Mouse (Mus musculus): ENCODE measurements at regions not wholly inside any gene's neighbourhood (a gene's known extent, or its start where the extent isn't known, plus 50 kb on each side); places are given as distances from the start of the nearest gene placed in this dataset.
A peak's percentile ranks its signal among the peaks of the same experiment; 100 is the strongest.

GRCm38 (mm10) chr14:25202312-25202711 lies 256.7 kb upstream of the Zmiz1 start:
- Histone ChIP-seq H3K36me3 (replicated peaks; ENCODE audit: control insufficient read depth, insufficient read depth, low read length) (no peaks in the 10 kb centered on the region), H3K4me2 (ENCODE audit: low read depth, low read length) (no peak overlapping the region), H3K9ac (replicated peaks; ENCODE audit: low read depth, low read length) (no peak overlapping the region), H3K27me3 (ENCODE audit: control insufficient read depth, insufficient read depth, low read length) (no peaks in the 10 kb centered on the region), H3K4me3 (ENCODE audit: low read depth, low read length) (no peak overlapping the region), H3K4me1 (ENCODE audit: control insufficient read depth, insufficient read depth) (peaks cover 3% of the 10 kb centered on the region; the same call in 1 of the 2 replicates), H3K9me3 (replicated peaks; ENCODE audit: control insufficient read depth, low read length) (no peaks in the 10 kb centered on the region), H3K27ac (ENCODE audit: low read depth) (no peak overlapping the region)
- TF ChIP-seq CTCF (IDR thresholded peaks at IDR 0.05; ENCODE audit: low read depth) (peak; percentile 18; the same call in 1 of the 2 replicates), EP300 (IDR thresholded peaks at IDR 0.05; ENCODE audit: low read depth) (no peak)
- no peak for DNase-seq (ENCODE audit: low spot score)
- no peak for ATAC-seq (ENCODE audit: insufficient read depth, low read depth)
- 49% methylated on average over 2 of the region's 2 CpGs for WGBS

GRCm38 (mm10) chr14:25204091-25204490 lies 254.9 kb upstream of the Zmiz1 start:
- ATAC-seq (ENCODE audit: insufficient read depth, low read depth) (no peak), DNase-seq (ENCODE audit: low spot score) (no peak)
- Histone ChIP-seq H3K36me3 (replicated peaks; ENCODE audit: control insufficient read depth, insufficient read depth, low read length) (no peaks in the 10 kb centered on the region), H3K4me1 (ENCODE audit: control insufficient read depth, insufficient read depth) (peaks cover 3% of the 10 kb centered on the region), H3K27me3 (ENCODE audit: control insufficient read depth, insufficient read depth, low read length) (no peaks in the 10 kb centered on the region), H3K27ac (ENCODE audit: low read depth) (no peak overlapping the region), H3K4me3 (ENCODE audit: low read depth, low read length) (no peak overlapping the region), H3K4me2 (ENCODE audit: low read depth, low read length) (no peak overlapping the region), H3K9ac (replicated peaks; ENCODE audit: low read depth, low read length) (no peak overlapping the region), H3K9me3 (replicated peaks; ENCODE audit: control insufficient read depth, low read length) (no peaks in the 10 kb centered on the region)
- WGBS = 88% methylated on average over 5 of the region's 5 CpGs
- TF ChIP-seq EP300 (IDR thresholded peaks at IDR 0.05; ENCODE audit: low read depth) (no peak), CTCF (IDR thresholded peaks at IDR 0.05; ENCODE audit: low read depth) (no peak)

- H3K27ac ChIP-seq (ENCODE audit: low read depth) = no peak overlapping the region
- TF ChIP-seq EP300 (IDR thresholded peaks at IDR 0.05; ENCODE audit: low read depth) (no peak), CTCF (IDR thresholded peaks at IDR 0.05; ENCODE audit: low read depth) (no peak)
- no peaks in the 10 kb centered on the region for H3K9me3 ChIP-seq (replicated peaks; ENCODE audit: control insufficient read depth, low read length)
- no peaks in the 10 kb centered on the region for H3K36me3 ChIP-seq (replicated peaks; ENCODE audit: control insufficient read depth, insufficient read depth, low read length)
- H3K4me1 ChIP-seq (ENCODE audit: control insufficient read depth, insufficient read depth) = no peaks in the 10 kb centered on the region; the same call in 1 of the 2 replicates
- no peak overlapping the region for H3K9ac ChIP-seq (replicated peaks; ENCODE audit: low read depth, low read length)
- H3K4me3 ChIP-seq (ENCODE audit: low read depth, low read length) = no peak overlapping the region
- WGBS = 82% methylated on average over 4 of the region's 4 CpGs
- no peak overlapping the region for H3K4me2 ChIP-seq (ENCODE audit: low read depth, low read length)
- ATAC-seq (ENCODE audit: insufficient read depth, low read depth) (no peak), DNase-seq (ENCODE audit: low spot score) (no peak)
- no peaks in the 10 kb centered on the region for H3K27me3 ChIP-seq (ENCODE audit: control insufficient read depth, insufficient read depth, low read length)
Measured at GRCm38 (mm10) chr14:25206855-25207254, 252.1 kb upstream of the Zmiz1 start.

GRCm38 (mm10) chr14:25207422-25207821 lies 251.6 kb upstream of the Zmiz1 start:
- Histone ChIP-seq H3K4me3 (ENCODE audit: low read depth, low read length) (no peak overlapping the region), H3K36me3 (replicated peaks; ENCODE audit: control insufficient read depth, insufficient read depth, low read length) (no peaks in the 10 kb centered on the region), H3K9ac (replicated peaks; ENCODE audit: low read depth, low read length) (no peak overlapping the region), H3K4me2 (ENCODE audit: low read depth, low read length) (no peak overlapping the region), H3K27me3 (ENCODE audit: control insufficient read depth, insufficient read depth, low read length) (no peaks in the 10 kb centered on the region), H3K27ac (ENCODE audit: low read depth) (no peak overlapping the region), H3K4me1 (ENCODE audit: control insufficient read depth, insufficient read depth) (no peaks in the 10 kb centered on the region; the same call in 1 of the 2 replicates), H3K9me3 (replicated peaks; ENCODE audit: control insufficient read depth, low read length) (no peaks in the 10 kb centered on the region)
- WGBS = 55% methylated on average over 5 of the region's 5 CpGs
- TF ChIP-seq CTCF (IDR thresholded peaks at IDR 0.05; ENCODE audit: low read depth) (no peak), EP300 (IDR thresholded peaks at IDR 0.05; ENCODE audit: low read depth) (no peak)
- DNase-seq (ENCODE audit: low spot score) (no peak), ATAC-seq (ENCODE audit: insufficient read depth, low read depth) (peak; percentile 49; the same call in 1 of the 2 replicates)

- Histone ChIP-seq H3K36me3 (replicated peaks; ENCODE audit: control insufficient read depth, insufficient read depth, low read length) (no peaks in the 10 kb centered on the region), H3K4me1 (ENCODE audit: control insufficient read depth, insufficient read depth) (no peaks in the 10 kb centered on the region; the same call in 1 of the 2 replicates), H3K4me3 (ENCODE audit: low read depth, low read length) (no peak overlapping the region), H3K4me2 (ENCODE audit: low read depth, low read length) (no peak overlapping the region), H3K27ac (ENCODE audit: low read depth) (no peak overlapping the region), H3K9ac (replicated peaks; ENCODE audit: low read depth, low read length) (no peak overlapping the region), H3K27me3 (ENCODE audit: control insufficient read depth, insufficient read depth, low read length) (no peaks in the 10 kb centered on the region), H3K9me3 (replicated peaks; ENCODE audit: control insufficient read depth, low read length) (no peaks in the 10 kb centered on the region)
- DNase-seq (ENCODE audit: low spot score) = no peak
- 70% methylated on average over 9 of the region's 9 CpGs for WGBS
- TF ChIP-seq CTCF (IDR thresholded peaks at IDR 0.05; ENCODE audit: low read depth) (no peak), EP300 (IDR thresholded peaks at IDR 0.05; ENCODE audit: low read depth) (no peak)
- ATAC-seq (ENCODE audit: insufficient read depth, low read depth) = peak; percentile 36; the same call in 1 of the 2 replicates
Measured at GRCm38 (mm10) chr14:25208221-25209056, 250.5 kb upstream of the Zmiz1 start.
